Mouse (Mus musculus) MEL (cell line): ENCODE measurements at regions not wholly inside any gene's neighbourhood (a gene's known extent, or its start where the extent isn't known, plus 50 kb on each side); places are given as distances from the start of the nearest gene placed in this dataset.

ENCODE experiments used
- DNase-seq: peaks from one replicate; pipeline ENCODE4 v3.0.0; 2011; ENCODE audit warnings: low read depth, low spot score
- H3K27ac ChIP-seq: 2 replicates; pipeline ENCODE4 v1.5.1; 2012; ENCODE audit warnings: low read depth, mild to moderate bottlenecking, control low read depth, low read length, moderate library complexity; ENCODE audit not compliant: control insufficient read depth
- H3K27me3 ChIP-seq, 2 experiments: fragments of 150-350 bp in 1 of 2; sonication (generic) in 1 of 2; 2 replicates each; pipeline ENCODE4 v1.6.1; 2012; ENCODE audit warnings: low read length in 2 of 2, mild to moderate bottlenecking in 2 of 2, improper control_type of control experiment in 1 of 2, moderate library complexity in 1 of 2; ENCODE audit not compliant: insufficient read depth in 2 of 2, control insufficient read depth in 1 of 2
- H3K36me3 ChIP-seq, 2 experiments: 2 replicates each; pipeline ENCODE4 v1.6.1; 2012 to 2014; ENCODE audit warnings: low read length in 2 of 2, improper control_type of control experiment in 1 of 2, inconsistent platforms in 1 of 2, mild to moderate bottlenecking in 1 of 2; ENCODE audit not compliant: insufficient read depth in 2 of 2, control insufficient read depth in 1 of 2
- H3K4me1 ChIP-seq, 2 experiments: fragments of 150-350 bp in 1 of 2; sonication (generic) in 1 of 2; 2 replicates each; pipeline ENCODE4 v1.6.1; 2012; ENCODE audit warnings: low read length in 2 of 2, improper control_type of control experiment in 1 of 2, mild to moderate bottlenecking in 1 of 2; ENCODE audit not compliant: insufficient read depth in 2 of 2, control insufficient read depth in 1 of 2
- H3K4me3 ChIP-seq, 2 experiments: fragments of 150-350 bp in 1 of 2; sonication (generic) in 1 of 2; 2 replicates each; pipeline ENCODE4 v1.5.1; 2012; ENCODE audit warnings: low read depth in 2 of 2, low read length in 2 of 2, mild to moderate bottlenecking in 2 of 2, moderate library complexity in 2 of 2, control low read depth in 1 of 2, improper control_type of control experiment in 1 of 2; ENCODE audit not compliant: control insufficient read depth in 1 of 2, insufficient read depth in 1 of 2
- H3K79me2 ChIP-seq: 2 replicates; pipeline ENCODE4 v1.6.1; 2012; ENCODE audit warnings: mild to moderate bottlenecking, low read length, moderate library complexity; ENCODE audit not compliant: control insufficient read depth, poor library complexity, insufficient read depth
- H3K9ac ChIP-seq: 2 replicates; pipeline ENCODE4 v1.6.1; 2012; ENCODE audit warnings: low read depth, mild to moderate bottlenecking, control low read depth, low read length, moderate library complexity; ENCODE audit not compliant: control insufficient read depth, poor library complexity, severe bottlenecking
- H3K9me3 ChIP-seq: fragments of 150-350 bp; sonication (generic); replicated peaks from 2 replicates; pipeline ENCODE4 v1.6.1; 2012; ENCODE audit warnings: mild to moderate bottlenecking, low read length, improper control_type of control experiment, moderate library complexity; ENCODE audit not compliant: insufficient read depth
- BHLHE40 ChIP-seq: IDR thresholded peaks from 2 replicates; pipeline ENCODE4 v1.6.1; 2012; ENCODE audit warnings: low read depth, mild to moderate bottlenecking, inconsistent platforms, low read length, improper control_type of control experiment, borderline replicate concordance
- CHD1 ChIP-seq: IDR thresholded peaks from 2 replicates; pipeline ENCODE4 v1.6.1; 2012; ENCODE audit warnings: low read depth, mild to moderate bottlenecking, inconsistent platforms, low read length, improper control_type of control experiment
- CHD2 ChIP-seq: IDR thresholded peaks from 2 replicates; pipeline ENCODE4 v1.6.1; 2011; ENCODE audit warnings: low read length, improper control_type of control experiment
- CTCF ChIP-seq, 3 experiments: IDR thresholded peaks in 2 of 3; conservative IDR thresholded peaks in 1 of 3; 2 replicates each; pipeline ENCODE4 v1.5.1; 2011 to 2012; ENCODE audit warnings: low read length in 3 of 3, low read depth in 2 of 3, mild to moderate bottlenecking in 2 of 3, improper control_type of control experiment in 1 of 3, inconsistent platforms in 1 of 3, mixed read lengths in 1 of 3, moderate library complexity in 1 of 3; ENCODE audit not compliant: control insufficient read depth in 1 of 3, insufficient read depth in 1 of 3, poor library complexity in 1 of 3, severe bottlenecking in 1 of 3
- E2F4 ChIP-seq: IDR thresholded peaks from 2 replicates; pipeline ENCODE4 v1.6.1; 2011; ENCODE audit warnings: low read depth, low read length, improper control_type of control experiment, borderline replicate concordance
- ELF1 ChIP-seq: IDR thresholded peaks from 2 replicates; pipeline ENCODE4 v1.6.1; 2014; ENCODE audit warnings: low read depth, mild to moderate bottlenecking, inconsistent platforms, low read length, improper control_type of control experiment, moderate library complexity
- EP300 ChIP-seq, 2 experiments: IDR thresholded peaks; 2 replicates each; pipeline ENCODE4 v1.6.1; 2011; ENCODE audit warnings: improper control_type of control experiment in 2 of 2, low read length in 2 of 2, low read depth in 1 of 2, mild to moderate bottlenecking in 1 of 2
- GATA1 ChIP-seq: IDR thresholded peaks from 2 replicates; pipeline ENCODE4 v1.6.1; 2011; ENCODE audit warnings: low read depth, low read length, improper control_type of control experiment
- JUND ChIP-seq: IDR thresholded peaks from 2 replicates; pipeline ENCODE4 v1.6.1; 2011; ENCODE audit warnings: low read depth, mild to moderate bottlenecking, improper control_type of control experiment, low read length
- KAT2A ChIP-seq: conservative IDR thresholded peaks from 2 replicates; pipeline ENCODE4 v1.6.1; 2012; ENCODE audit warnings: low read depth, low read length, improper control_type of control experiment, inconsistent platforms
- MEF2A ChIP-seq: IDR thresholded peaks from 2 replicates; pipeline ENCODE4 v1.6.1; 2014; ENCODE audit warnings: low read depth, mild to moderate bottlenecking, inconsistent platforms, low read length, improper control_type of control experiment; ENCODE audit not compliant: poor library complexity, insufficient replicate concordance, severe bottlenecking; ENCODE audit errors: extremely low read depth
- MYB ChIP-seq: IDR thresholded peaks from 2 replicates; pipeline ENCODE4 v1.6.1; 2011; ENCODE audit warnings: mild to moderate bottlenecking, low read depth, low read length, improper control_type of control experiment
- MYC ChIP-seq: IDR thresholded peaks from 2 replicates; pipeline ENCODE4 v1.6.1; 2011; ENCODE audit warnings: low read depth, mild to moderate bottlenecking, low read length, improper control_type of control experiment, moderate library complexity
- NELFE ChIP-seq: IDR thresholded peaks from 2 replicates; pipeline ENCODE4 v1.6.1; 2011; ENCODE audit warnings: low read depth, low read length, improper control_type of control experiment
- POLR2AphosphoS2 ChIP-seq: IDR thresholded peaks from 2 replicates; pipeline ENCODE4 v1.6.1; 2011; ENCODE audit warnings: low read length, improper control_type of control experiment
- POLR2AphosphoS5 ChIP-seq: IDR thresholded peaks from 2 replicates; pipeline ENCODE4 v1.6.1; 2012; ENCODE audit warnings: low read depth, borderline replicate concordance, mild to moderate bottlenecking, inconsistent platforms, low read length, moderate library complexity, mixed read lengths
- RAD21 ChIP-seq: IDR thresholded peaks from 2 replicates; pipeline ENCODE4 v1.6.1; 2011; ENCODE audit warnings: mild to moderate bottlenecking, low read depth, low read length, improper control_type of control experiment
- SIN3A ChIP-seq: IDR thresholded peaks from 2 replicates; pipeline ENCODE4 v1.6.1; 2012; ENCODE audit warnings: low read length, improper control_type of control experiment, inconsistent platforms
- SMC3 ChIP-seq: IDR thresholded peaks from 2 replicates; pipeline ENCODE4 v1.6.1; 2011; ENCODE audit warnings: low read depth, low read length, improper control_type of control experiment
- TAL1 ChIP-seq: IDR thresholded peaks from 2 replicates; pipeline ENCODE4 v1.6.1; 2012; ENCODE audit warnings: mild to moderate bottlenecking, inconsistent platforms, low read length, moderate library complexity, mixed read lengths
- TBP ChIP-seq: IDR thresholded peaks from 2 replicates; pipeline ENCODE4 v1.8.0; 2011; ENCODE audit warnings: low read depth, low read length, improper control_type of control experiment
- UBTF ChIP-seq: IDR thresholded peaks from 2 replicates; pipeline ENCODE4 v1.6.1; 2012; ENCODE audit warnings: low read depth, mild to moderate bottlenecking, inconsistent platforms, low read length, improper control_type of control experiment, moderate library complexity, borderline replicate concordance; ENCODE audit not compliant: insufficient read depth
- USF1 ChIP-seq: IDR thresholded peaks from 2 replicates; pipeline ENCODE4 v1.6.1; 2014; ENCODE audit warnings: low read depth, mild to moderate bottlenecking, inconsistent platforms, low read length, improper control_type of control experiment, moderate library complexity
- USF2 ChIP-seq, 2 experiments: IDR thresholded peaks; 2 replicates each; pipeline ENCODE4 v1.6.1; 2011 to 2012; ENCODE audit warnings: improper control_type of control experiment in 2 of 2, low read length in 2 of 2, borderline replicate concordance in 1 of 2, inconsistent platforms in 1 of 2, low read depth in 1 of 2, mild to moderate bottlenecking in 1 of 2; ENCODE audit not compliant: insufficient read depth in 1 of 2
- ZC3H11A ChIP-seq: IDR thresholded peaks from 2 replicates; pipeline ENCODE4 v1.6.1; 2012; ENCODE audit warnings: low read depth, mild to moderate bottlenecking, inconsistent platforms, low read length, improper control_type of control experiment
- ZKSCAN1 ChIP-seq: IDR thresholded peaks from 2 replicates; pipeline ENCODE4 v1.6.1; 2012; ENCODE audit warnings: low read depth, mild to moderate bottlenecking, inconsistent platforms, low read length, improper control_type of control experiment, moderate library complexity
- ZNF384 ChIP-seq: IDR thresholded peaks from 2 replicates; pipeline ENCODE4 v1.6.1; 2012; ENCODE audit warnings: low read depth, mild to moderate bottlenecking, inconsistent platforms, low read length, improper control_type of control experiment

DNA sequence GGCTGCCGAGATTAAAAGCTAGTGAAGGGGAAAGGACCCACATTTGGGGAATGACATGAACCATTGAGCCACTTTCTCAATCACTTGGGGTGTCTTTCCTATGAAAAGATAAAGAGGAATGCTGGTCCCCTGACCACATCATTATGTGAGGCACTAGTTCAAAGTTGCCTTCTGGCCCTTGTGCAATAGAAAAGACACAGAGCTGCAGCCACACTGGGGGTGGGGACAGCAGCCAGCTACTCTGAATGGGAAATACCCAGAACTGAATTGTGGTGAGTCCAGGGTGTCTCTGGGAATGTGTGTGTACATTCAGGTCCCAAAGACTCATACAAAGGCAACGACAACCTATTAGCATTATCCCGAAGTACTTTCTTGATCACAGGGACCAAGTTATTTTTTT is 172.3 kb upstream of the Gm765 start:
- Histone ChIP-seq H3K9me3 (no peaks in the 10 kb centered on the region), H3K4me3 (no peak overlapping the region), H3K9ac (no peak overlapping the region), H3K36me3 (no peaks in the 10 kb centered on the region), H3K79me2 (no peaks in the 10 kb centered on the region), H3K4me1 (no peaks in the 10 kb centered on the region), H3K27ac (no peak overlapping the region), H3K27me3 (peaks cover 0 to 1% of the 10 kb centered on the region in 2 experiments; a peak in 1 of 4 replicates)
- no peak for DNase-seq
- TF ChIP-seq CHD2, result no peak
- no peak for TF ChIP-seq UBTF
- no peak for TF ChIP-seq EP300 (IDR thresholded peaks at IDR 0.05; ENCODE audit: low read depth in 1 of 2, low read length in 2 of 2)
- TF ChIP-seq CTCF (IDR thresholded peaks at IDR 0.05 in 2 of 3, conservative IDR thresholded peaks at IDR 0.05 in 1 of 3; ENCODE audit: control insufficient read depth in 1 of 3, insufficient read depth in 1 of 3, low read depth in 2 of 3, low read length in 3 of 3, poor library complexity in 1 of 3, severe bottlenecking in 1 of 3), result no peak
- no peak for TF ChIP-seq E2F4
- no peak for TF ChIP-seq JUND
- no peak for TF ChIP-seq MYB
- TF ChIP-seq USF1, result no peak
- TF ChIP-seq RAD21, result no peak
- TF ChIP-seq MEF2A, result no peak
- no peak for TF ChIP-seq MYC
- no peak for TF ChIP-seq CHD1
- TF ChIP-seq USF2 (IDR thresholded peaks at IDR 0.05; ENCODE audit: borderline replicate concordance in 1 of 2, insufficient read depth in 1 of 2, low read depth in 1 of 2, low read length in 2 of 2), result no peak
- no peak for TF ChIP-seq TAL1

DNA sequence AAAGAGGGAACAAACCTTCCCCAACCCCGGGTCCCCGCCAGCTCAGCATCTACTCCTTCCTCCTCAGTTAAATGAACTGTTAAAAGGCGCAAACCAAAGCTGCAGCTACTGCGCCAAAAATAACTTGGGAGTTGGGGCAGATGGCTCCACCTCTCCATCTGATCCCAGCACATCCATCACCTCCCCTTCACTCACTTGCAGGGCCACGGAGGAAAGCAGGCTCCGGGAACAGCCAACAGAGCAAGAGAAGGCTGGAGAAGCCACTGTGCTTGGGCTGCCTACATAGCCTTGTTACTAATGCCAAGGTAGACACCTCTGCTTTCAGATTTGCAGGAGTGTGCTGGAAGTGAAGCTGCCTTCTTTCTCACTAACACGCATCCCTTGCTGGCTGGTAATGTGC is 171.8 kb upstream of the Gm765 start:
- H3K79me2 ChIP-seq, result no peaks in the 10 kb centered on the region
- TF ChIP-seq EP300 (IDR thresholded peaks at IDR 0.05; ENCODE audit: low read depth in 1 of 2, low read length in 2 of 2) (no peak), MYB (no peak), RAD21 (no peak), E2F4 (no peak), POLR2AphosphoS2 (no peak), ZC3H11A (no peak), TAL1 (no peak), ZKSCAN1 (no peak), ZNF384 (no peak), TBP (no peak), BHLHE40 (no peak), JUND (no peak), SMC3 (no peak), NELFE (no peak), POLR2AphosphoS5 (no peak), GATA1 (no peak), KAT2A (no peak), SIN3A (no peak), ELF1 (no peak), USF2 (IDR thresholded peaks at IDR 0.05; ENCODE audit: borderline replicate concordance in 1 of 2, insufficient read depth in 1 of 2, low read depth in 1 of 2, low read length in 2 of 2) (no peak)
- DNase-seq, result no peak
- H3K27ac ChIP-seq, result no peak overlapping the region
- H3K4me1 ChIP-seq, result no peaks in the 10 kb centered on the region
- no peaks in the 10 kb centered on the region for H3K36me3 ChIP-seq
- H3K4me3 ChIP-seq, result no peak overlapping the region
- H3K9me3 ChIP-seq, result no peaks in the 10 kb centered on the region
- peaks cover 0 to 1% of the 10 kb centered on the region in 2 experiments; a peak in 1 of 4 replicates for H3K27me3 ChIP-seq
- no peak overlapping the region for H3K9ac ChIP-seq
